Mouse (Mus musculus) hindbrain, embryonic 14.5 days (tissue): ENCODE results near the gene Trim40. TPM values are rescaled to one million over a fixed set of nuclear protein-coding genes. Genes with fewer than 3 reads are reported as not detected.

Experiments used
- ATAC-seq: fragments of 200-750 bp; cut with Nextera tagmentation; 2 replicates; pipeline ENCODE4 v1.8.0; 2017; ENCODE audit warnings: moderate number of reproducible peaks, mild to moderate bottlenecking, moderate TSS enrichment, moderate library complexity; ENCODE audit not compliant: low FRiP score
- DNase-seq: peaks from one replicate; pipeline ENCODE4 v3.0.0-alpha.2; 2015; ENCODE audit warnings: low spot score
- H3K27ac ChIP-seq: fragments of 300-500 bp; sonication (generic); 2 replicates; pipeline ENCODE4 v1.5.1; 2014; ENCODE audit warnings: mild to moderate bottlenecking, moderate library complexity
- H3K27me3 ChIP-seq: fragments of 300-500 bp; sonication (generic); 2 replicates; pipeline ENCODE4 v1.6.1; 2014; ENCODE audit warnings: mild to moderate bottlenecking, low read length, mixed read lengths; ENCODE audit not compliant: control insufficient read depth, insufficient read depth
- H3K36me3 ChIP-seq: fragments of 300-500 bp; sonication (generic); replicated peaks from 2 replicates; pipeline ENCODE4 v1.6.1; 2014; ENCODE audit not compliant: control insufficient read depth, insufficient read depth
- H3K4me1 ChIP-seq: fragments of 300-500 bp; sonication (generic); replicated peaks from 2 replicates; pipeline ENCODE4 v1.6.1; 2014; ENCODE audit warnings: antibody characterized with exemption, low read length, mixed read lengths; ENCODE audit not compliant: control insufficient read depth, insufficient read depth
- H3K4me2 ChIP-seq: fragments of 300-500 bp; sonication (generic); replicated peaks from 2 replicates; pipeline ENCODE4 v1.6.1; 2014; ENCODE audit warnings: mild to moderate bottlenecking, moderate library complexity
- H3K4me3 ChIP-seq: fragments of 300-500 bp; sonication (generic); replicated peaks from 2 replicates; pipeline ENCODE4 v1.5.1; 2014; ENCODE audit warnings: mild to moderate bottlenecking, low read length
- H3K9ac ChIP-seq: fragments of 300-500 bp; sonication (generic); 2 replicates; pipeline ENCODE4 v1.6.1; 2014
- H3K9me3 ChIP-seq: fragments of 300-500 bp; sonication (generic); 2 replicates; pipeline ENCODE4 v1.6.1; 2016; ENCODE audit warnings: low read length; ENCODE audit not compliant: control insufficient read depth
- WGBS: fragments of 180-500 bp; shearing (Covaris S2); extraction: QIAGEN DNeasy Blood & Tissue Kit; methylation state at CpG from one replicate; pipeline ENCODE4 v1.1.7; 2014; 5-methylcytosine and 5-hydroxymethylcytosine counted together
- polyA plus RNA-seq: library from polyadenylated mRNA; unstranded; fragments of >200 nt; fragmentation: Nextera tagmentation; extraction: Ambion mirVana; gene quantifications from 2 replicates; pipeline ENCODE4 v1.2.1, GENCODE M21; 2014

Gene Trim40
- polyA plus RNA-seq, 1 experiment from 2014 or later: not detected

DNA sequence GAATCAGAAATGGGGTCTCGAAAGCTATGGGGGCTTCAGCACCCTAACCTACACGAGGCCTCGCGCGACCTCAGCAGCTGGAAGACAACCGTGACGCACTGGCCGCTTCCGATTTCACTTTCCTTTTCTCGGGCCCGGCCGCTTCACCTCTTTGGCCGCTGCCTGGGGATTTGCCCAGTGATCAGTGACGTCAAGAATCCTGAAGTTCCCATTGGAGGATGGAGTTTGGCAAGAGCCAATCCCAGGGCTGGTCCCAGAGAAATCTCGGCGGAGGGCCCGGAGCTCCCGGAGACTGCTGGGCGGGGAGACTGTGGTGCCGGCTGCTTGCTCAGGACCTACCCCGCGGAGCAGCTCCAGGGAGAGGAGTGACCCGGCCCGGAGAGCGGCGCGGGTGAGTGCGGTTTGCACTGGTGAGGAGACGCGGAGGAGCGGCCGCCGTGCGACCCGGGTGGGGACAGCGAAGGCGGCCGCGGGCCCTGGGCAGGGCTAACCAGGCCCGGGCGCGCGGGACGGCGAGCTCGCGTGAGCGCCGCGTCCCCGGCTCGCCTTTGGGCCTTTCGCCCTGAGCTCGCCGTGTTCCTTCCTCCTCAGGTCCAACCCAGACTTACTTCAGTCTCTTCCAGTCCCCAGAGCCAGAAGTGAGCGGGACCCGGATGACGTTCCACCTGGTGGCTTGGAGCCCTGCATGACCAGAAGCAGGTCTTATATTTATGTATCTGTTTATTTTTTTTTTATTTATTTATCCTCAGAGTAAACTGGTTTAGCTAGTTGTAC, 52.9 kb downstream of the Trim40 start, which contains the start of gene Trim26:
Gene Trim26, plus strand, starts transcription at position 261 of the 774 bp plus-strand sequence.
- H3K27ac ChIP-seq: peak within 1 kb of the TSS; percentile 86
- peaks cover 20% of the 10 kb centered on the region for H3K4me1 ChIP-seq
- peak within 1 kb of the TSS; percentile 76 for H3K9ac ChIP-seq
- under 1% methylated on average over 58 of the region's 58 CpGs for WGBS
- H3K36me3 ChIP-seq: no peaks in the 10 kb centered on the region; the same call in 1 of the 2 replicates
- ATAC-seq (peak; percentile 98), DNase-seq (peak; percentile 98)
- no peaks in the 10 kb centered on the region for H3K9me3 ChIP-seq
- H3K4me3 ChIP-seq: peak within 1 kb of the TSS; percentile 70
- H3K4me2 ChIP-seq: peak within 1 kb of the TSS; percentile 70
- no peaks in the 10 kb centered on the region for H3K27me3 ChIP-seq

DNA sequence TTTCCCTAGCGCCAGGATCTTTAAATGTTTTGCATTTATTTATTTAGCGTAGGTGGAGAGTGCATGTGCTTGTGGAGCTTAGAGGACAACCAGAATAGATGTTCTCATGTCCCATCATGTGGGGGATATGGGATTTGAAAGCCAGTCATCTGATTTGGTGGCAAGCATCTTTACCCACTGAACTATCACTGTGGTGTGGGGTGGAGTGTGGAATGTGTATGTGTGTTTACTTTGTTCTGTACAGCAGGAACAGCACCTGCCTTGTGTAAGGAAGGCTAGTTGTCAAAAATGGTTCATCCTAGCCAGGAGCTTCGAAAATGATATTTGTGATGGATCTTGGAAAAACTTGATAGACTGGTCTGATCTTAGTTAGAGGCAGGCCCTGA, 53.5 kb downstream of the Trim40 start:
- no peaks in the 10 kb centered on the region for H3K36me3 ChIP-seq
- peak; percentile 11; the same call in 1 of the 2 replicates for ATAC-seq
- peak overlapping the region; percentile 76 for H3K9ac ChIP-seq
- H3K9me3 ChIP-seq: no peaks in the 10 kb centered on the region
- H3K4me2 ChIP-seq: peak overlapping the region; percentile 70
- peaks cover 20% of the 10 kb centered on the region for H3K4me1 ChIP-seq
- WGBS: 13% methylated on average over 3 of the region's 3 CpGs
- no peaks in the 10 kb centered on the region for H3K27me3 ChIP-seq
- no peak for DNase-seq
- peak overlapping the region; percentile 70 for H3K4me3 ChIP-seq
- peak overlapping the region; percentile 86 for H3K27ac ChIP-seq

DNA sequence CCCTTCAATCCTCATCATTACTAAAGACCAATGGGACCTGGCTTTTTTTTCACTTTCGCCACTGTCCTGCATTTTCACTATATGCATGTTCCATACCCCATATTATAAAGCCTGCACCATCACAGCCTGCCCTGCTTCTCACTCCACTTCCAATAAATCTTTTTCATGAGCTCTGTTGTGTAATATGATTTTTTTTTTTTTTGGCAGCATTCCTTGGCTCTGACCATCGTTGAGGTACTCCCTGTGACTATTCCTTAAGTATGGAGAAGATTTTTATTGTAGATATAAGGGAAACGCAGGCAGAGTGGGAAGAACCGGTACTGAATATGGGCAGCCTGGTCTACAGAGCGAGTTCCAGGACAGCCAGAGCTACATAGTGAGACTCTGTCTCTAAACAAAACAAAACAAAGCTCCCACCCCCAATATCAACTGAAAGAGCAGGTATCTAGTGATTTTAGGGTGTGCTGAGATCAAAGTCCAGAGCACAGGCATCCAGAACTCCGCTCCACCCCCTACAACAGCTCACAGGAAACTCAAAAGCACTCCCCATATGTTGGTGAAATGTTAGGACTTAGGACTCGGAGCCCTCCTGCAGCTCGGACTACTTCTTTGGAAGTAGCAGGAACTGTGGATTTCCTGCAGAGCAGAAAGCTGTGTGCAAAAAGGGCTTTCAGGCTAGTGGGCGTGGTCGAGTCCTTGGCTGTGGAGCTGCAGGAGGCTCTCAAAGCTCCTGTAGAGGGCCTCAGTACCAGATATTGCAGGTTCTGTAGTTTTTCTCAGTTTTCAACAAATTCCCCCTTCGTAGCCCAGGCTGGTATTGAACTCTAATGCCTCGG, 54.1 kb downstream of the Trim40 start:
- no peaks in the 10 kb centered on the region for H3K9me3 ChIP-seq
- peak overlapping the region; percentile 70; the same call in 1 of the 2 replicates for H3K4me3 ChIP-seq
- ATAC-seq: 0 out of 2 replicates have a peak, but pooled peaks have one; percentile 3
- WGBS: 40% methylated on average over 12 of the region's 12 CpGs
- H3K27me3 ChIP-seq: no peaks in the 10 kb centered on the region
- DNase-seq: peak; percentile 64
- peak overlapping the region; percentile 86; the same call in 1 of the 2 replicates for H3K27ac ChIP-seq
- peak overlapping the region; percentile 76; the same call in 1 of the 2 replicates for H3K9ac ChIP-seq
- H3K36me3 ChIP-seq: no peaks in the 10 kb centered on the region
- H3K4me2 ChIP-seq: peak overlapping the region; percentile 70
- peaks cover 20% of the 10 kb centered on the region for H3K4me1 ChIP-seq

DNA sequence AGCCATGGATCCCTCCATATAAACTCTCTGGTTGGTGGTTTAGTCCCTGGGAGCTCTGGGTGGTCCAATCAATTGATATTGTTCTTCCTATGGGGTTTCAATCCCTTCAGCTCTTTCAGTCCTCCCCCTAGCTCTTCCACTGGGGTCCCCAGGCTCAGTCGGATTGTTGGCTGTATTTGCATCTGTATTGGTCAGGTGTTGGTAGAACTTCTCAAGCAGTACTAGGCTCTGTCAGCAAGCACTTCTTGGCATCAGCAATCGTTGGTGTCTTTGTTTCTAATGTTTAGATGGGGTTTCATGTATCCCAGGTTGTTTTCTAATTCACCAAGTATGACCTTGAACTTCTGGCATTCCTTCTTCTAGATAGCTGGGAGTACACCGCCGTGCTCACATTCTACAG, 57.2 kb downstream of the Trim40 start:
- 54% methylated on average over 4 of the region's 4 CpGs for WGBS
- Histone ChIP-seq H3K27me3 (no peaks in the 10 kb centered on the region), H3K4me1 (peaks cover 11% of the 10 kb centered on the region), H3K4me2 (no peak overlapping the region), H3K4me3 (no peak overlapping the region), H3K36me3 (no peaks in the 10 kb centered on the region), H3K9me3 (no peaks in the 10 kb centered on the region), H3K27ac (no peak overlapping the region), H3K9ac (no peak overlapping the region)
- DNase-seq (no peak), ATAC-seq (no peak)

Other genes starting within 250 kb of the Trim40 start
- gene H2-M9, start 247.5 kb downstream of the Trim40 start, polyA plus RNA-seq: not detected in 2 replicates
- gene H2-M1, start 217.9 kb downstream of the Trim40 start, polyA plus RNA-seq: not detected in 2 replicates
- gene H2-M10.5, start 117.2 kb downstream of the Trim40 start, polyA plus RNA-seq: not detected in 2 replicates
- gene H2-M10.6, start 78.0 kb downstream of the Trim40 start, polyA plus RNA-seq: not detected in 2 replicates
- gene Trim26, start 53.0 kb downstream of the Trim40 start, polyA plus RNA-seq: 35.0 and 39.8 TPM in 2 replicates
- gene Trim15, start 22.9 kb downstream of the Trim40 start, polyA plus RNA-seq: 0.61 and 0.78 TPM in 2 replicates
- gene Trim10, start 20.5 kb downstream of the Trim40 start, polyA plus RNA-seq: 0.88 and 2.1 TPM in 2 replicates
- not detected in 2 replicates for gene Trim31, start 8.0 kb upstream of the Trim40 start, polyA plus RNA-seq
- gene Rnf39, start 52.8 kb upstream of the Trim40 start, polyA plus RNA-seq: 0.90 and 1.3 TPM in 2 replicates
- 170 and 191 TPM in 2 replicates for gene Ppp1r11, start 61.6 kb upstream of the Trim40 start, polyA plus RNA-seq
- gene Znrd1, start 68.4 kb upstream of the Trim40 start, polyA plus RNA-seq: 50.4 and 55.7 TPM in 2 replicates
- gene Znrd1as, start 68.5 kb upstream of the Trim40 start, polyA plus RNA-seq: 3.4 and 5.1 TPM in 2 replicates
- 0.47 TPM in 1 of 2 replicates, not detected in the other for gene 2410137M14Rik, start 91.1 kb upstream of the Trim40 start, polyA plus RNA-seq
- gene H2-M5, start 99.4 kb upstream of the Trim40 start, polyA plus RNA-seq: 0.64 and 1.0 TPM in 2 replicates
- 225 and 236 TPM in 2 replicates for gene Zfp57, start 111.0 kb upstream of the Trim40 start, polyA plus RNA-seq
- gene Mog, start 133.3 kb upstream of the Trim40 start, polyA plus RNA-seq: 2.2 and 3.1 TPM in 2 replicates
- gene Gabbr1, start 155.8 kb upstream of the Trim40 start, polyA plus RNA-seq: 114 and 117 TPM in 2 replicates
- not detected in 2 replicates for gene Olfr90, start 198.4 kb upstream of the Trim40 start, polyA plus RNA-seq
- gene Olfr91, start 208.2 kb upstream of the Trim40 start, polyA plus RNA-seq: not detected in 2 replicates
- gene Olfr92, start 230.0 kb upstream of the Trim40 start, polyA plus RNA-seq: not detected in 2 replicates